Mouse (Mus musculus) ES-E14 (cell line): ENCODE results near the gene Pcp4l1. TPM values are rescaled to one million over a fixed set of nuclear protein-coding genes. Genes with fewer than 3 reads are reported as not detected.

Experiments used
- DNase-seq: peaks from one replicate; pipeline ENCODE4 v3.0.0-alpha.2; 2013; ENCODE audit warnings: low read depth, low spot score
- H3K27ac ChIP-seq: 2 replicates; pipeline ENCODE4 v1.5.1; 2012; ENCODE audit warnings: low read depth, mild to moderate bottlenecking, low read length, moderate library complexity, mixed read lengths; ENCODE audit not compliant: poor library complexity, insufficient read depth, severe bottlenecking
- H3K36me3 ChIP-seq: 2 replicates; pipeline ENCODE4 v1.6.1; 2012; ENCODE audit warnings: mild to moderate bottlenecking, low read length, moderate library complexity, mixed read lengths; ENCODE audit not compliant: control insufficient read depth, poor library complexity, insufficient read depth, severe bottlenecking
- H3K4me1 ChIP-seq, 2 experiments: fragments of 150-350 bp in 1 of 2; sonication (generic) in 1 of 2; 2 replicates each; pipeline ENCODE4 v1.6.1; 2012; ENCODE audit warnings: low read length in 2 of 2, mild to moderate bottlenecking in 1 of 2, mixed read lengths in 1 of 2; ENCODE audit not compliant: control insufficient read depth in 2 of 2, insufficient read depth in 2 of 2, poor library complexity in 1 of 2
- H3K4me3 ChIP-seq, 2 experiments: fragments of 150-350 bp in 1 of 2; sonication (generic) in 1 of 2; 2 replicates each; pipeline ENCODE4 v1.5.1; 2012; ENCODE audit warnings: low read length in 2 of 2, low read depth in 1 of 2, mild to moderate bottlenecking in 1 of 2, mixed read lengths in 1 of 2; ENCODE audit not compliant: insufficient read depth in 1 of 2, poor library complexity in 1 of 2, severe bottlenecking in 1 of 2
- H3K9ac ChIP-seq: 2 replicates; pipeline ENCODE4 v1.6.1; 2012; ENCODE audit warnings: low read depth, mild to moderate bottlenecking, low read length, mixed read lengths; ENCODE audit not compliant: poor library complexity, insufficient read depth, severe bottlenecking
- H3K9me3 ChIP-seq: fragments of 150-350 bp; sonication (generic); 2 replicates; pipeline ENCODE4 v1.6.1; 2012; ENCODE audit warnings: low read depth, mild to moderate bottlenecking, low read length; ENCODE audit not compliant: control insufficient read depth, insufficient read depth
- CHD2 ChIP-seq: IDR thresholded peaks from 2 replicates; pipeline ENCODE4 v1.6.1; 2014; ENCODE audit warnings: mild to moderate bottlenecking, low read depth, low read length, inconsistent platforms
- HCFC1 ChIP-seq: IDR thresholded peaks from 2 replicates; pipeline ENCODE4 v1.6.1; 2012; ENCODE audit warnings: low read length, inconsistent platforms, borderline replicate concordance; ENCODE audit not compliant: insufficient read depth
- MAFK ChIP-seq: IDR thresholded peaks from 2 replicates; pipeline ENCODE4 v1.6.1; 2014; ENCODE audit warnings: mild to moderate bottlenecking, low read depth, low read length, inconsistent platforms; ENCODE audit not compliant: insufficient read depth
- ZC3H11A ChIP-seq: IDR thresholded peaks from 2 replicates; pipeline ENCODE4 v1.6.1; 2012; ENCODE audit warnings: low read depth, mild to moderate bottlenecking, inconsistent platforms, low read length, borderline replicate concordance
- ZNF384 ChIP-seq: IDR thresholded peaks from 2 replicates; pipeline ENCODE4 v1.6.1; 2012; ENCODE audit warnings: low read depth, low read length, inconsistent platforms
- in situ Hi-C, 2 experiments: fragments of 600-800 bp; cut with MboI; formaldehyde crosslinking; loops; one replicate each; pipeline ENCODE4 v1.15.1; 2025; ENCODE audit warnings: low sequenced_read_pairs in 2 of 2, inconsistent platforms in 1 of 2; ENCODE audit not compliant: unreplicated experiment in 2 of 2
- total RNA-seq: library from RNA; depleted of rRNA; stranded (reverse); fragments of 300-350 nt; gene quantifications from 2 replicates; pipeline ENCODE4 v1.2.3, GENCODE M21; 2012

Gene Pcp4l1
- total RNA-seq, 1 experiment, result 2.2 TPM

DNA sequence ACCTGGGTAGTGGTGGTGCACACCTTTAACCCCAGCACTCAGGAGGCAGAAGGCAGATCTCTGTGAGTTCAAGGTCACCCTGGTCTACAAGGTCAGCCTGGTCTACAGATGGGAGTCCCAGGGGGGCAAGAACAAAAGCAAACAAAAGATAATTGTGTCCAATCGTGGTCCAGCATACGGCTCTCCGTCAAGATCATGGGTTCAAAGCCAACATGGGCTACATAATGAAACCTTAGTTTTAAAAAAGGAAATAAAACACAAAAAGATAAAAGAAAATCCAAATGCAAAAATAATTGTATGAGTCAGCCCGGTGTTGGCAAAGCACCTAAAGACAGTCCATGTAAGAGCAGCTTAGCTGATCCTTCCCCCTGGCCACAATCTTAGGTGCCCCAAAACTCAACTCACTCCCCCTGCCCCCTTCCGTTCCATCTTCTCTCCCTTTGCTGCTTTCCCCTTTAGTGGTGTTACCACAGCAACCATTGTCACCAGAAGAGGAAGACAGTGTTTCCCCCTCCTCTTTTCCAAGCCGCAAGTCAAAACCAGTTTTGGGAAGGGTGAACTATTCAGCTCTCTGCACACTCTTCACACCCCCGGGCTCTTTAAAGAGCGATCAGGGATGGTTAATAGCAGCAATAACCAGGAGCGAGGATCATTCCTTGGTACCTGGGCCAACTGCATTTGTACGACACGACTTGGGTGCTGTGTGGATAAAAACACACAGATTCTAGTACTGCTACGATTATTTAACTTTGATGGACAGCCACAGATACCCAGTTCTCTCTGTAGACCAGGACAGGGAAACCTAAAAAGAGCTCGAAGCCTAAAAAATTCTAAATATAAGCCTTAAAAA, 8.0 kb downstream of the Pcp4l1 start:
- Histone ChIP-seq H3K4me1 (peaks cover 9 to 18% of the 10 kb centered on the region in 2 experiments), H3K27ac (no peak overlapping the region), H3K9ac (no peak overlapping the region), H3K4me3 (no peak overlapping the region), H3K9me3 (no peaks in the 10 kb centered on the region), H3K36me3 (no peaks in the 10 kb centered on the region)
- TF ChIP-seq ZC3H11A (no peak), HCFC1 (no peak), CHD2 (no peak), MAFK (no peak), ZNF384 (no peak)
- in situ Hi-C loops, result no loop called here
- no peak for DNase-seq

GRCm38 (mm10) chr1:171185655-171186054, 10.4 kb downstream of the Pcp4l1 start:
- no peak for TF ChIP-seq MAFK
- TF ChIP-seq HCFC1, result no peak
- no peak for TF ChIP-seq ZC3H11A
- TF ChIP-seq ZNF384, result no peak
- TF ChIP-seq CHD2, result no peak
- Histone ChIP-seq H3K36me3 (no peaks in the 10 kb centered on the region), H3K9me3 (no peaks in the 10 kb centered on the region), H3K27ac (no peak overlapping the region), H3K9ac (no peak overlapping the region), H3K4me1 (peaks cover 9 to 18% of the 10 kb centered on the region in 2 experiments), H3K4me3 (no peak overlapping the region)
- DNase-seq, result no peak
- in situ Hi-C loops, result no loop called here

DNA sequence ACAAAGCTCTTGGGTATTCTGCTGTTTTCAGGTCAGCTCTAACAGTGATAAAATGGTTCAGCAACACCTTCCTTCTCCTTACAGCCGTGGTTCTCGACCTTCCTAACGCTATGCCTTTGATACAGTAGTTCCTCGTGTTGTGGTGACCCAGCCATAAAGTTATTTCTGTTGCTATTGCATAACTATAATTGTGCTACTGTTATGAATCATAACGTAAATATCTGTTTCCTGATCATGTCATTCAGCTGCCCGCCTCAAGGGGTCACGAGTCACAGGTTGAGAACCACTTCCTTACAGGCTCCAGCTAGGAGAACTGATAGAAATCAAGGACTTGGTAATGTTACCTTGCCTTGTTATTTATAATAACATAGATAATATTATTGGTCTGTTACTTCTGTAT, 11.8 kb downstream of the Pcp4l1 start:
- in situ Hi-C loops, result no loop called here
- H3K36me3 ChIP-seq, result no peaks in the 10 kb centered on the region
- H3K27ac ChIP-seq, result no peak overlapping the region
- H3K4me1 ChIP-seq, result peaks cover 5 to 14% of the 10 kb centered on the region in 2 experiments
- DNase-seq, result no peak
- no peak overlapping the region for H3K9ac ChIP-seq
- no peak for TF ChIP-seq ZC3H11A
- TF ChIP-seq CHD2, result no peak
- no peak for TF ChIP-seq ZNF384
- no peak for TF ChIP-seq HCFC1
- no peak for TF ChIP-seq MAFK
- H3K4me3 ChIP-seq, result no peak overlapping the region
- H3K9me3 ChIP-seq, result no peaks in the 10 kb centered on the region

DNA sequence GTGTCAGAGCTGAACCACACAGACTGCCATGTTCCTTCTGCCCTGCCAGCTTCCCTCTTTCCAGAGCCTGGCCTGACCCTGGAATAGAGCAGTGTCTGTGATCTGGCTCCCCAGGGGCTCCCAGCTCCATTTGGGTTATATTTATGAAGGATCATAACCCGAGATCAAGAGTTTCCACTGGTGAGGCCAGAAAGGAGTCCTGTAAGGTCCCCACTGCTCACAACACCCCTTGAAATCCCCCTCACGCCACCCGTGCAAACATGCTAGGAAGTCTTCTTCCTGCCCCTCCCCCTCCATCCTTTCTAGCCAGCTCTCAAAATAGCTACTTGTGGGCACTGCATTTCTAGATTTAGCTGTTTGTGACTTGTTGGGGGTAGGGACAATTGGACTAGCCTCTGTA, 12.4 kb downstream of the Pcp4l1 start:
- no peak for DNase-seq
- Histone ChIP-seq H3K36me3 (no peaks in the 10 kb centered on the region), H3K9ac (no peak overlapping the region), H3K4me3 (no peak overlapping the region), H3K4me1 (peaks cover 2 to 10% of the 10 kb centered on the region in 2 experiments; a peak in 2 of 4 replicates), H3K27ac (no peak overlapping the region), H3K9me3 (no peaks in the 10 kb centered on the region)
- in situ Hi-C loops, result no loop called here
- TF ChIP-seq HCFC1, result no peak
- TF ChIP-seq MAFK, result no peak
- TF ChIP-seq ZNF384, result no peak
- no peak for TF ChIP-seq ZC3H11A
- TF ChIP-seq CHD2, result no peak
